Mouse (Mus musculus) CH12.LX (cell line): ENCODE results near the gene 2310030G06Rik. TPM values are rescaled to one million over a fixed set of nuclear protein-coding genes. Genes with fewer than 3 reads are reported as not detected.

Source experiments
- DNase-seq: peaks from one replicate; pipeline ENCODE4 v3.0.0-alpha.2; 2013; ENCODE audit errors: extremely low read depth
- H3K27ac ChIP-seq: 2 replicates; pipeline ENCODE4 v1.5.1; 2012; ENCODE audit warnings: low read depth, mild to moderate bottlenecking, control low read depth, moderate library complexity; ENCODE audit not compliant: insufficient read depth
- H3K27me3 ChIP-seq: replicated peaks from 2 replicates; pipeline ENCODE3; 2012; ENCODE audit warnings: inconsistent platforms
- H3K36me3 ChIP-seq, 2 experiments: replicated peaks in 1 of 2; 2 replicates each; pipeline versions ENCODE3 to v1.6.1; 2012; ENCODE audit warnings: inconsistent platforms in 1 of 2, low read length in 1 of 2, mild to moderate bottlenecking in 1 of 2, mixed read lengths in 1 of 2, moderate library complexity in 1 of 2; ENCODE audit not compliant: control insufficient read depth in 1 of 2, insufficient read depth in 1 of 2
- H3K4me1 ChIP-seq, 2 experiments: 2 replicates each; pipeline ENCODE4 v1.6.1; 2012; ENCODE audit warnings: inconsistent platforms in 1 of 2, moderate library complexity in 1 of 2; ENCODE audit not compliant: insufficient read depth in 2 of 2, control insufficient read depth in 1 of 2
- H3K4me2 ChIP-seq: 2 replicates; pipeline ENCODE4 v1.6.1; 2012; ENCODE audit warnings: low read depth, mild to moderate bottlenecking, control low read depth; ENCODE audit not compliant: poor library complexity, insufficient read depth, severe bottlenecking
- H3K4me3 ChIP-seq, 3 experiments: fragments of 150-350 bp in 1 of 3; sonication (generic) in 1 of 3; replicated peaks in 1 of 3; 2 replicates each; pipeline versions ENCODE3 to v1.5.1; 2011 to 2012; ENCODE audit warnings: low read depth in 2 of 3, low read length in 2 of 3, mild to moderate bottlenecking in 2 of 3, moderate library complexity in 2 of 3, control low read depth in 1 of 3, improper control_type of control experiment in 1 of 3, inconsistent platforms in 1 of 3, mixed read lengths in 1 of 3; ENCODE audit not compliant: poor library complexity in 1 of 3
- H3K79me2 ChIP-seq: replicated peaks from 2 replicates; pipeline ENCODE4 v1.6.1; 2012; ENCODE audit warnings: mild to moderate bottlenecking, moderate library complexity; ENCODE audit not compliant: control insufficient read depth, poor library complexity, insufficient read depth, severe bottlenecking; ENCODE audit errors: extremely low read depth
- H3K9ac ChIP-seq: 2 replicates; pipeline ENCODE4 v1.6.1; 2012; ENCODE audit warnings: low read depth, mild to moderate bottlenecking, control low read depth, moderate library complexity; ENCODE audit not compliant: insufficient read depth
- H3K9me3 ChIP-seq: replicated peaks from 2 replicates; pipeline ENCODE3; 2012; ENCODE audit warnings: low read length, inconsistent platforms, mixed read lengths
- CHD1 ChIP-seq: IDR thresholded peaks from 2 replicates; pipeline ENCODE4 v1.6.1; 2012; ENCODE audit warnings: low read depth, low read length, improper control_type of control experiment, inconsistent platforms
- KAT2A ChIP-seq: IDR thresholded peaks from 2 replicates; pipeline ENCODE4 v1.6.1; 2012; ENCODE audit warnings: low read length, improper control_type of control experiment, inconsistent platforms; ENCODE audit not compliant: insufficient replicate concordance
- MYC ChIP-seq: IDR thresholded peaks from 2 replicates; pipeline ENCODE4 v1.6.1; 2011; ENCODE audit warnings: low read depth, mild to moderate bottlenecking, improper control_type of control experiment, low read length
- NELFE ChIP-seq: IDR thresholded peaks from 2 replicates; pipeline ENCODE4 v1.6.1; 2011; ENCODE audit warnings: low read depth, low read length, improper control_type of control experiment
- NRF1 ChIP-seq: IDR thresholded peaks from 2 replicates; pipeline ENCODE4 v1.6.1; 2014; ENCODE audit warnings: low read depth, mild to moderate bottlenecking, inconsistent platforms, low read length, improper control_type of control experiment, moderate library complexity
- PAX5 ChIP-seq: IDR thresholded peaks from 2 replicates; pipeline ENCODE4 v1.6.1; 2012; ENCODE audit warnings: low read length, inconsistent platforms, mixed read lengths
- POLR2AphosphoS2 ChIP-seq: IDR thresholded peaks from 2 replicates; pipeline ENCODE4 v1.6.1; 2011; ENCODE audit warnings: low read depth, low read length, improper control_type of control experiment
- RAD21 ChIP-seq: IDR thresholded peaks from 2 replicates; pipeline ENCODE4 v1.6.1; 2011; ENCODE audit warnings: low read depth, mild to moderate bottlenecking, low read length, improper control_type of control experiment, moderate library complexity
- RCOR1 ChIP-seq: conservative IDR thresholded peaks from 2 replicates; pipeline ENCODE4 v1.6.1; 2012; ENCODE audit warnings: low read depth, mild to moderate bottlenecking, inconsistent platforms, low read length, improper control_type of control experiment
- USF1 ChIP-seq: IDR thresholded peaks from 2 replicates; pipeline ENCODE4 v1.6.1; 2014; ENCODE audit warnings: low read depth, mild to moderate bottlenecking, inconsistent platforms, low read length, improper control_type of control experiment
- dilution Hi-C: fragments of 300-500 bp; cut with MboI; formaldehyde crosslinking; loops from 2 replicates; pipeline ENCODE4 v1.14.3; 2020; ENCODE audit warnings: low sequenced_read_pairs; ENCODE audit not compliant: extremely low pct_unique_long_range_greater_than_20kb, extremely low pct_ligation_motif_present
- in situ Hi-C: fragments of 300-500 bp; cut with MboI; formaldehyde crosslinking; loops from 3 replicates; pipeline ENCODE4 v1.14.3; 2019; ENCODE audit warnings: low sequenced_read_pairs, low pct_ligation_motif_present, low pct_unique_long_range_greater_than_20kb, mixed read lengths
- polyA plus RNA-seq: library from polyadenylated mRNA; unstranded; fragments of >175 nt; gene quantifications from 2 replicates; pipeline ENCODE4 v1.2.1, GENCODE M21; 2012; ENCODE audit warnings: low read depth; ENCODE audit not compliant: insufficient read length
- total RNA-seq, 2 experiments: library from RNA; depleted of rRNA; stranded (reverse); fragments of 300-350 nt in 1 of 2; fragments of >200 nt in 1 of 2; gene quantifications; 2 replicates each; pipeline ENCODE4 v1.2.3; 2012 to 2014

The 2310030G06Rik gene
- total and polyA plus RNA-seq, 3 experiments, result not detected

DNA sequence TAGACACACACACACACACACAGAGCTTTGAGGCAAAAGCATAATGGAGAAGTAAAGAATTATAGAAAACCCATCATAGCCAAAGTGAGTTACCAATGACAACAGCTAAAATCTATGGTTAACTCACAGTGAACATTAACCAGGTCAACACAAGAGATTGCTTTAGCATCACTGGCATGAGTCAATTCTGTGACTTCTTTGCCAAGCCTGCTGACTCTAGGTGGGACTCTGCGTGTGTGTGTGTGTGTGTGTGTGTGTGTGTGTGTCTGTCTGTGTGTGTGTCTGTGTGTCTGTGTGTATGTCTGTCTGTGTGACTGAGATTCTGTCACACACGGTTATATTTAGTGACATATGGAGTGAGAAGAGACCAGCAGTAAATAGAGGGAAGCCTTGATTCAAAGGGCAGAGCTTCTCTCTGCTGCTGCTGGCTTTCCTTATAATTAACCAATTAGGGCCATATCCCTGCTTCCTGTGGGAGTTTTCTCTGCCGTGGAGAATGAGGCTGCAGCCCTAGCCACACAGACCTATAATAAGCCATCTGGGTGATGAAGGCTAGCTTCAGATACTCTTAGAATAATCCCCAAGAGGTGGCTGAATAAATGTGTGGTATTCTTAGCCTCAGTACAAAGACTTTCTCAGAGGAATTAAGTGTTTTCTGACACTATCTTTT, 21.5 kb downstream of the 2310030G06Rik start:
- Histone ChIP-seq H3K79me2 (no peaks in the 10 kb centered on the region), H3K27ac (no peak overlapping the region), H3K4me1 (peaks cover 0 to 7% of the 10 kb centered on the region in 2 experiments; a peak in 2 of 4 replicates), H3K27me3 (no peaks in the 10 kb centered on the region), H3K4me3 (no peak overlapping the region), H3K4me2 (no peak overlapping the region), H3K9me3 (no peaks in the 10 kb centered on the region), H3K9ac (no peak overlapping the region), H3K36me3 (no peaks in the 10 kb centered on the region)
- dilution Hi-C loops (no loop called here), in situ Hi-C loops (no loop called here)
- no peak for TF ChIP-seq RCOR1
- no peak for TF ChIP-seq USF1
- no peak for TF ChIP-seq NRF1
- DNase-seq, result no peak

DNA sequence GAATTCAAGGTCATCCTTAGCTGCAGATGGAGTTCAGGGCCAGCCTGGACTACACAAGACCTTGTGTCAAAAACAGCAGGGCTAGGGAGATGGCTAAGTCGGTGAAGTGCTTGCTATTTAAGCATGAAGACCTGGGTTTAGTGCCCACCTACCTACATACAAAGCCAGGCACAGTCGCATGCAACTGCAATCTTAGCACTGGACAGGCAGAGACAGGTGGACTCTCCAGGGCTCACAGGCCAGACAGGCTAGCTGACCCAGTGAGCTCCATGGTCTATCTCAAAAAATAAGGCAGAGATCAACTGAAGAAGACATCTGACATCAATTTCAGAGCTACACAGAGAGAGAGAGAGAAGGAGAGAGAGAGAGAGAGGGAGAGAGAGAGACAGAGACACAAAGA, 22.2 kb downstream of the 2310030G06Rik start:
- Histone ChIP-seq H3K79me2 (no peaks in the 10 kb centered on the region), H3K27me3 (no peaks in the 10 kb centered on the region)
- in situ Hi-C loops, result no loop called here
- no peak for DNase-seq
- no peak for TF ChIP-seq NELFE
- TF ChIP-seq, all 38 proteins: peak for 0
- H3K4me2 ChIP-seq, result no peak overlapping the region
- H3K9ac ChIP-seq, result no peak overlapping the region
- H3K4me1 ChIP-seq, result peaks cover 0 to 7% of the 10 kb centered on the region in 2 experiments; a peak in 2 of 4 replicates
- no peak overlapping the region for H3K4me3 ChIP-seq
- H3K27ac ChIP-seq, result no peak overlapping the region
- H3K36me3 ChIP-seq, result no peaks in the 10 kb centered on the region
- dilution Hi-C loops, result no loop called here
- no peaks in the 10 kb centered on the region for H3K9me3 ChIP-seq

DNA sequence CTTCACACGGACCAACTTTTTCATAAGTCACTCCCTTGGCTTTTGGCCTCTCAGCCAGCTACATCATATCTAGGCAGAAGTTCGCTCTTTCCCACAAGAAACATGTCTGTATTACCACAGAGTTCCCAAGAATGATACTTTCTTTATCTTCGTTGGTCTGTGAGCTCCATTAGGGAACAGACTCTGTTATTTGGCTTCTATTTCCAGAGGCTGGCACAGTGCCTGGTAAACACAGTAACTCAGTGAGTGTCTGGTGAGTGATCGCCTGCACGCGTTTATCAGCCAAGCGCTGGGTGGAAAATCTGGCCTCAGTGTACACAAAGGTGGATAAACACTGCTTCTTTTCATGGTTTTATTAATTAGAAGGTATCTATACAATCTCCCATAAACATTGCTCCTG, 22.9 kb downstream of the 2310030G06Rik start:
- peaks cover 0 to 7% of the 10 kb centered on the region in 2 experiments; a peak in 2 of 4 replicates for H3K4me1 ChIP-seq
- DNase-seq, result no peak
- in situ Hi-C loops (no loop called here), dilution Hi-C loops (no loop called here)
- H3K27ac ChIP-seq, result no peak overlapping the region
- H3K27me3 ChIP-seq, result no peaks in the 10 kb centered on the region
- H3K9ac ChIP-seq, result no peak overlapping the region
- H3K9me3 ChIP-seq, result no peaks in the 10 kb centered on the region
- H3K4me2 ChIP-seq, result no peak overlapping the region
- H3K4me3 ChIP-seq, result no peak overlapping the region
- H3K79me2 ChIP-seq, result no peaks in the 10 kb centered on the region
- TF ChIP-seq PAX5, result no peak
- H3K36me3 ChIP-seq, result no peaks in the 10 kb centered on the region

DNA sequence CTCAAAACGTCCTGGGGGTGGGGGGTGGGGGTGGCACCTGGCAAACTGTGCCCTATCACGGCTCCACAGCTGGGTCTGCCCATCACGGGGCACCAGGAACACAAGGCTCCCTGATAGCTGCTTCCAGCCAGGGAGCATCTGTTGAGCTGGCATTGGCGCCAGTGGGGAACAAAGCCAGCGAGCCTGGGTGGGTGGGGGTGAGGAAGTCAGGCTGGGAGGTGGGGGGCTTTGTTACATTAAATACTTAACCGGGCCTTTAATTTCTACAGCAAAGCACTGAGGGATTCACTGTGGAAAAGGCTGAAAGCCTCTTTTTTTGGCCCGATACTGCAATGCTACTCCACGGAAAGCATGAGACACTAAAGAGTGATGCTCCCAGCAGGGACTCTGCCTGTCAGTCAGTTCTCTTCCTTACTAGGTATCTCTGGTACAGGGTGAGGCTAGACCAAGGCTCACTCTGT, 23.9 kb downstream of the 2310030G06Rik start:
- Histone ChIP-seq H3K4me1 (peaks cover 1 to 4% of the 10 kb centered on the region in 2 experiments), H3K9ac (no peak overlapping the region), H3K4me2 (no peak overlapping the region), H3K27ac (no peak overlapping the region), H3K27me3 (no peaks in the 10 kb centered on the region), H3K9me3 (no peaks in the 10 kb centered on the region), H3K36me3 (no peaks in the 10 kb centered on the region), H3K79me2 (no peaks in the 10 kb centered on the region), H3K4me3 (no peak overlapping the region)
- no peak for DNase-seq
- dilution Hi-C loops, result no loop called here
- in situ Hi-C loops, result no loop called here
- TF ChIP-seq POLR2AphosphoS2, result no peak
- TF ChIP-seq KAT2A, result no peak
- TF ChIP-seq CHD1, result no peak
- no peak for TF ChIP-seq MYC
- TF ChIP-seq NELFE, result no peak
- no peak for TF ChIP-seq RAD21
